Mouse (Mus musculus): ENCODE results near the gene Fam120a. TPM values are rescaled to one million over a fixed set of nuclear protein-coding genes. Genes with fewer than 3 reads are reported as not detected.

The Fam120a gene
- 100 to 1,000 TPM; 107 to 109 TPM for total RNA-seq (2021)
- long read RNA-seq, experiment 1, full-length matches to known transcripts = 15 of 54 reads
- long read RNA-seq, experiment 1, partial matches to known transcripts = 33 of 54 reads
- long read RNA-seq, experiment 1, other reads (novel, unspliced or antisense) = 6 of 54 reads
- long read RNA-seq, experiment 2, full-length matches to known transcripts = 16 of 50 reads
- long read RNA-seq, experiment 2, partial matches to known transcripts = 32 of 50 reads
- long read RNA-seq, experiment 2, other reads (novel, unspliced or antisense) = 2 of 50 reads

GRCm38 (mm10) chr13:48967956-48968749 is at the start of gene Fam120a:
Gene Fam120a (minus strand): TSS chr13:48968017.
- peak; percentile 88 to 92 for DNase-seq
- intact Hi-C loops (cut with DNase I) = loop anchor here (5.0 kb wide), 1 partner anchor 96 kb away; the partner anchor contains the start of gene Phf2

- no peak for DNase-seq
- intact Hi-C loops (cut with DNase I) = no loop called here
These were observed 49.6 kb upstream of the Fam120a start for GRCm38 (mm10) chr13:49017375-49017774.

GRCm38 (mm10) chr13:49016311-49016761 is 48.5 kb upstream of the Fam120a start:
- DNase-seq = peak; percentile 53 to 64
- intact Hi-C loops (cut with DNase I) = no loop called here

- no peak for DNase-seq
- intact Hi-C loops (cut with DNase I) = no loop called here
These were observed 47.8 kb upstream of the Fam120a start for GRCm38 (mm10) chr13:49015366-49016306.

GRCm38 (mm10) chr13:49013206-49013794 is 45.5 kb upstream of the Fam120a start:
- intact Hi-C loops (cut with DNase I) = no loop called here
- DNase-seq = no peak

- DNase-seq = no peak
- intact Hi-C loops (cut with DNase I) = no loop called here
These were observed 33.9 kb upstream of the Fam120a start for GRCm38 (mm10) chr13:49001691-49002090.

- intact Hi-C loops (cut with DNase I) = loop anchor here (2.0 to 5.0 kb wide), 3 partner anchors 146 to 344 kb away; no protein-coding TSS in a partner anchor
- DNase-seq = peak; percentile 48 to 74
These were observed 30.8 kb upstream of the Fam120a start for GRCm38 (mm10) chr13:48998591-48998990.

GRCm38 (mm10) chr13:48996731-48997130 is 28.9 kb upstream of the Fam120a start:
- no peak for DNase-seq
- intact Hi-C loops (cut with DNase I) = loop anchor here (5.0 kb wide), 2 partner anchors 144 to 176 kb away; no protein-coding TSS in a partner anchor

- intact Hi-C loops (cut with DNase I) = loop anchor here (5.0 kb wide), 2 partner anchors 143 to 177 kb away; no protein-coding TSS in a partner anchor
- DNase-seq = no peak
These were observed 27.1 kb upstream of the Fam120a start for GRCm38 (mm10) chr13:48994903-48995302.

- no peak for DNase-seq
- intact Hi-C loops (cut with DNase I) = no loop called here
These were observed 25.1 kb upstream of the Fam120a start for GRCm38 (mm10) chr13:48992914-48993313.

- DNase-seq = no peak
- intact Hi-C loops (cut with DNase I) = no loop called here
These were observed 22.3 kb upstream of the Fam120a start for GRCm38 (mm10) chr13:48990138-48990537.

GRCm38 (mm10) chr13:48982482-48983098 is 14.8 kb upstream of the Fam120a start:
- intact Hi-C loops (cut with DNase I) = no loop called here
- DNase-seq = no peak

GRCm38 (mm10) chr13:48979069-48979468 is 11.3 kb upstream of the Fam120a start:
- DNase-seq = no peak
- intact Hi-C loops (cut with DNase I) = no loop called here

GRCm38 (mm10) chr13:48977858-48978257 is 10.0 kb upstream of the Fam120a start:
- intact Hi-C loops (cut with DNase I) = no loop called here
- peak in 1 of 2 experiments; percentile 30 for DNase-seq

- no peak for DNase-seq
- intact Hi-C loops (cut with DNase I) = no loop called here
These were observed 6.9 kb upstream of the Fam120a start for GRCm38 (mm10) chr13:48974699-48975098.

GRCm38 (mm10) chr13:48974266-48974665 is 6.4 kb upstream of the Fam120a start:
- intact Hi-C loops (cut with DNase I) = no loop called here
- DNase-seq = no peak

- DNase-seq = no peak
- intact Hi-C loops (cut with DNase I) = no loop called here
These were observed 5.4 kb upstream of the Fam120a start for GRCm38 (mm10) chr13:48973231-48973630.

- DNase-seq = no peak
- intact Hi-C loops (cut with DNase I) = no loop called here
These were observed 3.2 kb upstream of the Fam120a start for GRCm38 (mm10) chr13:48971033-48971432.

- DNase-seq = no peak
- intact Hi-C loops (cut with DNase I) = no loop called here
These were observed 2.7 kb upstream of the Fam120a start for GRCm38 (mm10) chr13:48970566-48970965.

Measured in heart, postnatal 14 days (tissue).